Mouse (Mus musculus) bone marrow macrophage, adult 2 months (primary cell): ENCODE results near the gene Abhd5. TPM values are rescaled to one million over a fixed set of nuclear protein-coding genes. Genes with fewer than 3 reads are reported as not detected.
A peak's percentile ranks its signal among the peaks of the same experiment; 100 is the strongest.

ENCODE experiments used
- H3K27ac ChIP-seq: 2 replicates; pipeline ENCODE4 v1.5.1; 2012; ENCODE audit warnings: low read depth, low read length; ENCODE audit not compliant: insufficient read depth
- H3K4me1 ChIP-seq: 2 replicates; pipeline ENCODE4 v1.6.1; 2012; ENCODE audit warnings: low read length; ENCODE audit not compliant: control insufficient read depth, insufficient read depth
- H3K4me3 ChIP-seq: 2 replicates; pipeline ENCODE4 v1.5.1; 2012; ENCODE audit warnings: mild to moderate bottlenecking, low read length, moderate library complexity; ENCODE audit not compliant: insufficient read depth
- CTCF ChIP-seq: IDR thresholded peaks from 2 replicates; pipeline ENCODE4 v1.5.1; 2012; ENCODE audit warnings: low read depth, mild to moderate bottlenecking, low read length, moderate library complexity
- POLR2A ChIP-seq: IDR thresholded peaks from 2 replicates; pipeline ENCODE4 v1.6.1; 2012; ENCODE audit warnings: mild to moderate bottlenecking, low read depth, low read length, borderline replicate concordance
- polyA plus RNA-seq: library from polyadenylated mRNA; stranded (reverse); fragments of >200 nt; gene quantifications from 2 replicates; pipeline ENCODE4 v1.2.4, GENCODE M21; 2012; ENCODE audit not compliant: missing spikeins, insufficient read depth, insufficient read length

Gene Abhd5
- polyA plus RNA-seq, 1 experiment = 31.6 TPM

DNA sequence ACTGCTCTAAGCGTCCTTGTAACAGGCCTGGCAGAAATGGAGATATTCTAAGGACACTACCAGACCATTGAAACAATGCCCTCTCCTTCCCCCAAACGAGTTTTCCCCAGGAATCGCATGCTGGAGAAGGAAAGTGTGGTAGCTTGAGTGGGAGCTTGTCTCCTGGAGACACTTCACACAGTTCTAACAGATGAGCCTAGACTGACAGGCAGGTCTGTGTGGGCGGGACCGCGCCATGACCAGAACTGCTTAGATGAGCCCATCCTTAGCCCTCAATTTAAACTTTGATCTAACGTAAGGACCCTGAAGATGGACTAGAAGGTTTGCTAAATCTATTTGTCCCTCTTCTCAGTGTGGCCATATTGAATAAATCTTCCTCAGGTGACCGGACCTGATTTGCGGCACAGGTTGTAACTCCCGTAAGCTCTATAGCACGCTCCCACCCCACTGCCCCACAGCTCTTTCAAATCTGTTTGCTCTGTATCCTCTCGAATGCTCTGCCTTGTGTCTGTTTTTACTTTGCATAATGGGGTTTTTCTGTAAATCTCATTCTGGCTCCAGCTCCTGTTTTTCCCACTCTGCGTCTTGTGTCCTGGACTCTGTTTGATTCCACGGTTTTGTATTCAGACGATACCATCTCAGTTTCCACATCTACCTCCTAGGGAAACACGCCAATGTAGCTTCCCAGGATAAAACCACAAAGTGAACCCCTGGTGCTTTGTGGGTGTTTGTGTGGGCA is 59.2 kb downstream of the Abhd5 start:
- H3K27ac ChIP-seq = no peak overlapping the region
- TF ChIP-seq POLR2A (no peak), CTCF (no peak)
- H3K4me1 ChIP-seq = no peaks in the 10 kb centered on the region
- no peak overlapping the region for H3K4me3 ChIP-seq

DNA sequence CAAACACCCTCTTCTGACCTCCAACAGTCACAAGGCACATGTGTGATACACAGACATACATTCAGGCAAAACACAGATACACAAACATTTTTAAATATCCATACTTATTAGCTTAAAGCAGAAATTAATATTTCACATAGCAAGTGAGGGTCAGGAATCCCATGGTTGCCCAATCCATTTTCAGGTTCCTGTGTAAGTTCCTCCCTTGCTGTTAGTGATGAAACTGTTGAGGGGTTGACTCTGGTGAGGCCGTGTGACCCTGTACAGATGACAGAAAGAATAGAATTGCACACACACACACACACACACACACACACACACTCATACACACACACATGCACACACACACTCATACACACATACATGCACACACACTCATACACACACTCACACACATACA is 63.2 kb downstream of the Abhd5 start:
- Histone ChIP-seq H3K4me3 (no peak overlapping the region), H3K27ac (no peak overlapping the region), H3K4me1 (no peaks in the 10 kb centered on the region)
- TF ChIP-seq POLR2A (no peak), CTCF (no peak)

DNA sequence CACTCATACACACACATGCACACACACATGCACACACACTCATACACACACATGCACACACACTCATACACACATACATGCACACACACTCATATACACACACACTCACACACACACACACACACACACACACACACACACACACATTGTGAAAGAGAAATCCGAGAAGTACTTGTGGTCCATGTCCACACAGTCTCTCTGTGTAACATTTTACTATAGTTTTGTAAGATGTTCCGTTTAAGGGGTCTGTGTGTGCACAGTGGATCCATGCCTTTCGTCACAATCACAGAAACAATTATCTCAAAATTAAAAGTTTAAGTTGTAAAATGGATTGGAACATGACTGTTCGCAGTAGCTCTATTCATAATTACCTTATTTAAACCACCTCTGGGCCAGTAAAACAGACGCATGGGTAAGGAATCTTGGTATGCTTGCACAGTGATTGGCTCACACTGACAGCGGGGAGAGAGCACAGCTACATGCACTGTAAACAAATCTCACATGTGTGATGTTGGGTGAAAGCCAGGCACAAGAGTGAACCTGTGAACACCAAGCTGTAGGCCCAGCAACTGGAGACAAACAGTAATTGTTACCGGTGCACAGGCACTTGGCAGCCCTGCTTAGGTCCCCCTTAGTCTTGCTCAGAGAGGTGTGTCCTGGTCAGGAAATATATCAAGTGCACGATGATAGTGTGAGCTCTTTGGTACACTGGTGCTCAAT is 63.8 kb downstream of the Abhd5 start:
- Histone ChIP-seq H3K27ac (no peak overlapping the region), H3K4me3 (no peak overlapping the region), H3K4me1 (no peaks in the 10 kb centered on the region)
- TF ChIP-seq POLR2A (no peak), CTCF (no peak)

DNA sequence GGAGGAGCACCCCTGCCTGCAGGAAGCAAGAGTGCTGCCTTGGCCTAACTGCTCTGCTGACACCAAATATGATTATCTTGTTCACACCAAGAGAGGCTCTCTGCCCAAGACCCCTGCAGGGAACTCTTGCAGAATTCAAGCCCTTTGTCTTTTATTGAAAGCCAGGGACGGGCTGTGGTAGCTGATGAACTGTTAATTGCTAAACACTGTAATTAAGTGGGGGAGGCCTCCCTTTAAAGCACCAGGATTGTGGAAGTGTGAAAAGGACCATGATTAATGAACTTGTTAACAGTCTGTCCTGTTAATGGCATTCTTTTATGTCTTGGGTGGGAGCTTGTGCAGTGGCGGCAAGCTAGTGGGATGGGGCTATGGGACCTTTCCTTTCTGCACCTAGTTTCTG is 65.2 kb downstream of the Abhd5 start:
- Histone ChIP-seq H3K4me3 (no peak overlapping the region), H3K4me1 (no peaks in the 10 kb centered on the region), H3K27ac (no peak overlapping the region)
- TF ChIP-seq CTCF (no peak), POLR2A (no peak)

DNA sequence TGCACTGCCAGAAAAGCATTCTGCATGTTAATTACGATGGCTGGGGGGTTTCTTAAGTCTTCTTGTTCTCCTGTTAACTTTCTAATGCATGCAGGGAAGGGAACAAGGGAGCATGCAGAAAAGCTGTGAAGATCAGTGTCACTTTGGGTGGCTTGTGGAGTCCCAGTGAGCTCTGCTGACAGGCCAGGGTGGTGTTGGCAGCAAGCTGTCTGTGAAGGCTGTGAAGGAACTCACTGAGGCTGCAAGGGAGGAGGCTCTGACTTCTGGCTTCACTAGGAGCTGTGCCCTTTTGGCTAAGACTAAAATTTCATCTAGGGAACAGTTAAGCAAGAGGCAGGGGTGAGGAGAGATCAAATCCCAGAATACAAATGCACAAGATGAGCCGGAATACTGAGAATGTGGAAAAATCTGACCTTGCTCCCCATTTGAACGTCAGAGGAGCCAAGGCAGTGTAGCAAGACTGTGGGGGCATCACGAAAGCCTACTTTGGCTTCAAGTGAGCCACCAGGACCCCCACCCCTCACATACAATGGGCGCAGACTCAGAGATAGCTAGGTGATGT is 68.9 kb downstream of the Abhd5 start:
- H3K4me3 ChIP-seq = no peak overlapping the region
- H3K4me1 ChIP-seq = no peaks in the 10 kb centered on the region
- no peak for TF ChIP-seq POLR2A
- TF ChIP-seq CTCF = no peak
- H3K27ac ChIP-seq = no peak overlapping the region

DNA sequence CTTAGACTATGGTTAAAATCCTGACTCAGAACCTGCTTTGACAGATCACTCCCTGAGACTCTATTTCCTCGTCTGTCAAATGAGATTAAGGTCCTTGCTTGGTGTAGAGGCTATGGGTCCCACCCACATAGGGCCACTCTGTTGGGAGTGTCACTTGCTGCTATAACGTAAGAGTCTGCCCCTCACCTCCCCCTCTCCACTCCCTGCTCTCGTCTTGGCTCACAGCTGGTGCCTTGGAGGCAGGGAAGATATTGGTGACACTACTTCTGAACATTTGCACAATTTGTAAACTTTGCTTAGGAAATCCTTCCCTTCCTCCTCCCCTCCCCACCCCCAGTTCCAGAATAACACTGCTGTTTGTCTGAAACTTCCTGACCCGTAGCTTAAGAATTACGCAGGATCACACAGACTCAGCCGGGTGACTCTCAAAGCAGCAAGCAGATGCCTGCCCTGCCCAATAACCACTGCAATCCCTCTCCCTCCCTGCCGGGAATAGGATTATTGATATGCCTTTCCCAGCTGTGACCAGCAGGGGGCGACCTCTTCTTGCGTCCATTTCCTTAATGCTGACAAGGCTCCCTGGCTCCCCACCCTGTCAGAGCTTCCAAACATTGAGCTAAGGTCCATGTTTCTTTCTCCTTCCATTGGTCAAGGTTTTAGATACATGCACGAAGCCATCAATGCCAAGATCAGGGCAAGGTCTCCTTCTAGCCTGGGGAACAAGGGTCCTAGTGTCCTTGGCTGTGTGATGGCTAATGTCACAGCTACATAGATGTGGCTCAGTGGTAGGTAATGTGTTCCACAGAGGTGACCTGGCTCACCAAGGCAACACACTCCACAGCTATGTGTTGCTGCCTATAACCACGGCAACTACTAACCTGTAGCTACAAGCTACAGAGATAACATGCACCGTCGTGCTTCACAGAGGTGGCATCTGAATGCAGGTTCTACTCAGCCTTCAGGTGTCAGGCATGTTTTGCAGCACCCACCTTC is 69.7 kb downstream of the Abhd5 start:
- peak; percentile 94 for TF ChIP-seq CTCF
- TF ChIP-seq POLR2A = no peak
- Histone ChIP-seq H3K4me3 (no peak overlapping the region), H3K27ac (no peak overlapping the region), H3K4me1 (no peaks in the 10 kb centered on the region)

DNA sequence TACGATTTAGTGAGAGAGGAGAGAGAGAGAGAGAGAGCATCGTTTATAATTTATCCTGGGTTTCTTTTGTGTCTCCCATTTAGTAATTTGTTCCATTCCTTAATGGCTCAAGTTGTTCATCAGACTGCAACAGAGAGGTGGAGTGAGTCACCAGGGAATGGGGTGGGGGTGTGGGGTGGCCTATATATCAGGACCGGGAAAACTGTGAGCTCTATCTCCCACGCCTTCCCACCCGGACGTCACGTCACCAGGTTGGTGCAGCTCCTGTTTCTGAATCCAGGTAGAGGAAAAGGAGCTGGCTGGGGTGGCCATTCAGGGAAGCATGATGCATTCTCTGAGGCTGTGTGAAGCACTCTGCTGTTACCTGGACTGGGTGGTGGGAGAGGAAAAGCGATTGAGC is 70.5 kb downstream of the Abhd5 start:
- no peak overlapping the region for H3K27ac ChIP-seq
- no peaks in the 10 kb centered on the region for H3K4me1 ChIP-seq
- TF ChIP-seq CTCF = no peak
- TF ChIP-seq POLR2A = no peak
- H3K4me3 ChIP-seq = no peak overlapping the region

DNA sequence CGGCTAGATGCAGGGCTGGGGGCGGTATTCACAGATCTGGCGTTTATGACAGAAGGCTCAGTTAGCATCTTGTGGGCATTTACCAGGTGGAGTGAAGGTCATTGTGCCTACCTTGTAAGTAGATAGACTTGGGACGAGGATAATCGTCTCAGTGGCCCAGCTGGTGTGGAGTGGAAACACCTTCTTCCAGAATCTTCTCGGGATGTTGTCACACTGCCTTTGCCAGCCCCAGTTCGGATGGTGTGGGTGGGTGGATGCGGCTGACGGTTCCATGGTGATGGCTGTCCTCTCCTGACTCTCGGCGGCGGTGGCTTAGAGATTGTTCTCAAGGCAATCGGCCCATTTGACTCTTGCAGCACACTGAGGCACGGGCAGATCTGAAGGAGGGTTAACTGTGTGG is 71.3 kb downstream of the Abhd5 start:
- Histone ChIP-seq H3K4me1 (no peaks in the 10 kb centered on the region), H3K4me3 (no peak overlapping the region), H3K27ac (no peak overlapping the region)
- TF ChIP-seq POLR2A = no peak
- no peak for TF ChIP-seq CTCF

DNA sequence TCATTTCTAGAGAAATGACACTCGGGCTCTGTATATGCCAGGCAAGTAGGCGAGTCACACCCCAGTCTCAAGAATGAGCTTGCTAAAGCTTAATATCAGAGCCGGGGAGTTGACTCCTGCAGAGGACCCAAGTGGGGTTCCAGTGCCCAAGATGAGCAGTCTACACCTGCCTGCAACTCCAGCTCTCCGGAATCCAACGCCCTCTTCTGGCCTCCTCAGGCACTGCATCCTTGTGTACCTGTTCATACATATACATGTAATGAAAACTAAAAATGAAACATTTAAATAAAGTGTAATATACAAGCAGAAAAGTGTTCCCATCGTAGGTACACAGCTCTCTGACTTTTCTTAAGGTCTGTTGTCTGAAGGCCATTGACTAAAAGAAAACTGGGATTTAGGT is 71.7 kb downstream of the Abhd5 start:
- TF ChIP-seq POLR2A = no peak
- TF ChIP-seq CTCF = peak; percentile 31; the same call in 1 of the 2 replicates
- H3K27ac ChIP-seq = no peak overlapping the region
- no peak overlapping the region for H3K4me3 ChIP-seq
- no peaks in the 10 kb centered on the region for H3K4me1 ChIP-seq
